8 mouse cellular contexts compared by ENCODE assay signal in genomic region chr12:38779186-38779777, GRCm38 (mm10). TPM values are rescaled to one million over a fixed set of nuclear protein-coding genes. Genes with fewer than 3 reads are reported as not detected.
A peak's percentile ranks its signal among the peaks of the same experiment; 100 is the strongest.
DNase-seq lines count a peak whose midpoint lies in the region; ATAC-seq and TF ChIP-seq lines count a peak whose summit lies in the region.

TSS of gene Etv1 (plus strand) at chr12:38779380.

- no peaks in the 10 kb centered on the region for H3K9me3 ChIP-seq in forebrain, postnatal 0 days (ENCODE audit: low read length)
- H3K9me3 ChIP-seq in hindbrain, embryonic 10.5 days, result no peaks in the 10 kb centered on the region

- peak within 1 kb of the TSS; percentile 90 for H3K4me3 ChIP-seq in bone marrow macrophage, adult 2 months (ENCODE audit: insufficient read depth, low read length)
- peak within 1 kb of the TSS; percentile 62 for H3K4me3 ChIP-seq in forebrain, postnatal 0 days (ENCODE audit: low read depth, low read length)
- peak within 1 kb of the TSS; percentile 69 for H3K4me3 ChIP-seq in hindbrain, embryonic 10.5 days

- H3K4me1 ChIP-seq in bone marrow macrophage, adult 2 months (ENCODE audit: control insufficient read depth, insufficient read depth, low read length), result peaks cover 12% of the 10 kb centered on the region
- H3K4me1 ChIP-seq in forebrain, postnatal 0 days (ENCODE audit: insufficient read depth), result 0 out of 2 replicates have a peak, but pooled peaks cover 4% of the 10 kb centered on the region
- peaks cover 16% of the 10 kb centered on the region; the same call in 1 of the 2 replicates for H3K4me1 ChIP-seq in hindbrain, embryonic 10.5 days (replicated peaks)

- H3K9ac ChIP-seq in forebrain, postnatal 0 days, result peak within 1 kb of the TSS; percentile 56

- peak; percentile 28 for ATAC-seq in forebrain, postnatal 0 days

- WGBS in forebrain, postnatal 0 days, result under 1% methylated on average over 20 of the region's 20 CpGs
- WGBS in hindbrain, embryonic 10.5 days, result under 1% methylated on average over 20 of the region's 20 CpGs

- no peak for TF ChIP-seq CTCF in bone marrow macrophage, adult 2 months (IDR thresholded peaks at IDR 0.05; ENCODE audit: low read depth, low read length)
- no peak for TF ChIP-seq CTCF in forebrain, postnatal 0 days (IDR thresholded peaks at IDR 0.05; ENCODE audit: low read depth)

- H3K27ac ChIP-seq in bone marrow macrophage, adult 2 months (ENCODE audit: insufficient read depth, low read depth, low read length), result peak within 1 kb of the TSS; percentile 85
- H3K27ac ChIP-seq in forebrain, postnatal 0 days (ENCODE audit: low read depth, low read length), result peak within 1 kb of the TSS; percentile 58
- H3K27ac ChIP-seq in hindbrain, embryonic 10.5 days, result peak within 1 kb of the TSS; percentile 93

- peak within 1 kb of the TSS; percentile 88 for H3K4me2 ChIP-seq in forebrain, postnatal 0 days (ENCODE audit: low read depth)

- peak; percentile 79 for DNase-seq in Muller cell, postnatal 12 days (ENCODE audit: inconsistent ontology term)
- peak; percentile 60 for DNase-seq in forebrain, postnatal 0 days
- peak; percentile 71 for DNase-seq in hindbrain, embryonic 10.5 days (ENCODE audit: low spot score)
- peak; percentile 13 to 14 for DNase-seq in layer of hippocampus, postnatal 25 days (ENCODE audit: extremely low spot score in 1 of 2, low spot score in 1 of 2)
- DNase-seq in lung, postnatal 14 days, result peak; percentile 46
- peak; percentile 9 for DNase-seq in ovary, postnatal 14 days (ENCODE audit: low spot score)
- peak; percentile 27 for DNase-seq in urinary bladder, adult 2 months (ENCODE audit: low spot score)

- no peaks in the 10 kb centered on the region for H3K27me3 ChIP-seq in forebrain, postnatal 0 days (ENCODE audit: insufficient read depth, low read length)
- no peaks in the 10 kb centered on the region for H3K27me3 ChIP-seq in hindbrain, embryonic 10.5 days (ENCODE audit: insufficient read depth, poor library complexity, severe bottlenecking)

- H3K36me3 ChIP-seq in forebrain, postnatal 0 days (ENCODE audit: insufficient read depth), result no peaks in the 10 kb centered on the region
- no peaks in the 10 kb centered on the region for H3K36me3 ChIP-seq in hindbrain, embryonic 10.5 days

- no peak for TF ChIP-seq POLR2A in bone marrow macrophage, adult 2 months (IDR thresholded peaks at IDR 0.05; ENCODE audit: borderline replicate concordance, low read depth, low read length)

RNA-seq across cellular contexts. Expression of gene Etv1, which starts in this region (rescaled TPM):
- polyA plus RNA-seq in bone marrow macrophage, adult 2 months (2012; ENCODE audit: insufficient read depth, insufficient read length, missing spikeins), result 3.9 and 4.8 TPM in 2 replicates
- 27.9 and 29.3 TPM in 2 replicates for total RNA-seq in forebrain, postnatal 0 days (2014; rRNA removed)
- polyA plus RNA-seq in forebrain, postnatal 0 days (2015; fragmentation: Nextera tagmentation; extraction: Ambion mirVana), result 48.6 and 60.7 TPM in 2 replicates
- polyA plus RNA-seq in hindbrain, embryonic 10.5 days (2016; fragmentation: Nextera tagmentation; extraction: Ambion mirVana), result 10.2 and 15.0 TPM in 2 replicates
- 10 to 100 TPM; 82.8 to 96.0 TPM for total RNA-seq in layer of hippocampus, postnatal 25 days (2021)
- polyA plus RNA-seq in urinary bladder, adult 2 months (2012; rRNA removed), result 3.3 and 4.1 TPM in 2 replicates

Comparison
In these comparisons a context has a peak if more than half of its experiments do, and no peak if none do; other contexts are left out.
1. Peak in every context shown above with its lines: DNase-seq, ATAC-seq, H3K4me3 ChIP-seq and H3K27ac ChIP-seq.
2. DNase-seq: peak in every context shown above with its lines; median percentile 79 in Muller cell, postnatal 12 days; 71 in hindbrain, embryonic 10.5 days; 60 in forebrain, postnatal 0 days; 46 in lung, postnatal 14 days; 27 in urinary bladder, adult 2 months; 14 in layer of hippocampus, postnatal 25 days; 9 in ovary, postnatal 14 days.